Mouse (Mus musculus) heart, embryonic 12.5 days (tissue): ENCODE data around the gene Alox12. TPM values are rescaled to one million over a fixed set of nuclear protein-coding genes. Genes with fewer than 3 reads are reported as not detected.

Source experiments
- ATAC-seq: fragments of 200-750 bp; cut with Nextera tagmentation; 2 replicates; pipeline ENCODE4 v1.8.0; 2017; ENCODE audit warnings: moderate TSS enrichment, moderate library complexity; ENCODE audit not compliant: insufficient number of reproducible peaks, low FRiP score
- H3K27ac ChIP-seq: fragments of 300-500 bp; sonication (generic); 2 replicates; pipeline ENCODE4 v1.5.1; 2016; ENCODE audit warnings: mild to moderate bottlenecking, moderate library complexity; ENCODE audit not compliant: poor library complexity, severe bottlenecking
- H3K27me3 ChIP-seq: fragments of 300-500 bp; sonication (generic); replicated peaks from 2 replicates; pipeline ENCODE4 v1.6.1; 2016; ENCODE audit warnings: mild to moderate bottlenecking, moderate library complexity
- H3K36me3 ChIP-seq: fragments of 300-500 bp; sonication (generic); 2 replicates; pipeline ENCODE4 v1.6.1; 2016; ENCODE audit warnings: mild to moderate bottlenecking, moderate library complexity
- H3K4me1 ChIP-seq: fragments of 300-500 bp; sonication (generic); replicated peaks from 2 replicates; pipeline ENCODE4 v1.6.1; 2016; ENCODE audit warnings: mild to moderate bottlenecking
- H3K4me2 ChIP-seq: fragments of 300-500 bp; sonication (generic); 2 replicates; pipeline ENCODE4 v1.6.1; 2016; ENCODE audit warnings: mild to moderate bottlenecking, moderate library complexity
- H3K4me3 ChIP-seq: fragments of 300-500 bp; sonication (generic); 2 replicates; pipeline ENCODE4 v1.5.1; 2016; ENCODE audit warnings: mild to moderate bottlenecking
- H3K9ac ChIP-seq: fragments of 300-500 bp; sonication (generic); 2 replicates; pipeline ENCODE4 v1.6.1; 2016; ENCODE audit warnings: mild to moderate bottlenecking, moderate library complexity
- H3K9me3 ChIP-seq: fragments of 300-500 bp; sonication (generic); replicated peaks from 2 replicates; pipeline ENCODE4 v1.6.1; 2016; ENCODE audit warnings: mild to moderate bottlenecking, moderate library complexity
- WGBS: fragments of 180-500 bp; shearing (Covaris S2); methylation state at CpG from one replicate; pipeline ENCODE4 v1.1.7; 2016; 5-methylcytosine and 5-hydroxymethylcytosine counted together
- polyA plus RNA-seq: library from polyadenylated mRNA; unstranded; fragments of >200 nt; fragmentation: Nextera tagmentation; extraction: Ambion mirVana; gene quantifications from 2 replicates; pipeline ENCODE4 v1.2.1, GENCODE M21; 2016

Gene Alox12
- polyA plus RNA-seq, 1 experiment from 2014 or later: 3.8 TPM

DNA sequence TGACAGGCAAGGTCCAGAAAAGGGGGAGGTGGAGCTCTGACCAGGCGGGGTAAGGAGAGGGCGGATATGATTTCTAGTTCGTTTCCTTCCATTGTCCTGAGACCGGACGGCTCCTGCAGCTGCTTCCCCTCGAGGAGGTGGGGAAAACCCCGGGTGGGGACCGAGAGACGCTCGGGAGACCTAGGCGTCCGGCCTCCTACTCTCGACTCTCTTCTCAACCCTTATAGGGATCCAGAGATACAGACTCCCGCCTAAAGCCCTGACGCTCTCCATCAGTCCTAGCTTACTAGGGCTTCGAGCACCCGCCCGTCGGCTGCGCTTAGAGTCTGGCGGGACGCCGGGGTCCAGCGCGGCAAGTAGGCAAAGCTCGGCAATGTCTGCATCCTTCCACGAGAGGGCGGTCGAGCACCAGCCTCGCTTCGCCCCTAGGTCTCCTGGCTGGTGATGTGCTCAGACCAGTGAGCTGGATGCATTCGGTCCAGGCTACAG, 24.9 kb downstream of the Alox12 start:
- H3K4me2 ChIP-seq: peak overlapping the region; percentile 70
- H3K9me3 ChIP-seq: no peaks in the 10 kb centered on the region
- peak; percentile 70 for ATAC-seq
- peak overlapping the region; percentile 17; the same call in 1 of the 2 replicates for H3K9ac ChIP-seq
- peak overlapping the region; percentile 77 for H3K27ac ChIP-seq
- H3K4me1 ChIP-seq: peaks cover 54% of the 10 kb centered on the region
- peaks cover 11% of the 10 kb centered on the region for H3K36me3 ChIP-seq
- peak overlapping the region; percentile 51 for H3K4me3 ChIP-seq
- H3K27me3 ChIP-seq: peaks cover 45% of the 10 kb centered on the region
- 2% methylated on average over 32 of the region's 32 CpGs for WGBS

DNA sequence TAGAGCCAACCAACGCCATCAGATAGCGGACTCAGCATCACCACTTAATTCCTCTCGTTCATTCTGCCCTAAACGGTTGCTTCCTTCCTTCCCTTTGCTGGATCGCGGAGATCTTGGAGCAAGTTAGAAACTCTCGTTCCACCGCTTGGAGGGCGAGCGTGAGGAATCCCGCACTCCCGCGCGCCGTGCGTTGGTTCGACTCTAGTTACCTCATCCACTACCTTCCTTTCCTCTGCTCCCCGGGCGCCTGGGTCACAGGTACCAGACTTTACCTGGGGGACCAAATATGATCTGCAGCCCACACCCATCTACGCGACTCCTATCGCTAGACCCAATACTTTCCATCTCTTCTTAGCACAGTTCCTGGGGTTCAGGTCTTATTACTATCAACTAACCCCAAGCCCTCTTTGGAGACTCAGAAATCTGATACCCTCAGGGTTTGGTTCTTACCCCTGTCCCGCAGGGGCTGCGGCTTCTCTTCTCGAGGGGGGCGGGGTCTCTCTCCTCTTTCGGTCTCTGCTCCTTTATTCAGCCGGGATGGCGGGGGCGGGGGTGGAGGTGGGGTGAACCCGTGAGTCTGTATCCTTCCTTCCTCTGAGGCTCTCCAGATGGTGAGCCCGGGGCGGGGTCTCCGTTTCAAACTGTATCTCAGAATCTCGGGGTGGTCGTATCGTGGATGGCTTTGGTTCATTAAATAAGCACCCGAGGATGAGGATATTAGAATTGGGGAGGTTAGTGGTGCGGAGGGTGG, 25.7 kb downstream of the Alox12 start, which contains the start of gene Bcl6b:
Gene Bcl6b (minus strand): TSS at position 539 of the 751 bp plus-strand sequence.
- Histone ChIP-seq H3K4me2 (peak within 1 kb of the TSS; percentile 70), H3K27ac (peak within 1 kb of the TSS; percentile 77), H3K9ac (peak within 1 kb of the TSS; percentile 71), H3K36me3 (peaks cover 2% of the 10 kb centered on the region), H3K4me1 (peaks cover 55% of the 10 kb centered on the region), H3K4me3 (peak within 1 kb of the TSS; percentile 51), H3K27me3 (peaks cover 52% of the 10 kb centered on the region), H3K9me3 (no peaks in the 10 kb centered on the region)
- 2% methylated on average over 39 of the region's 39 CpGs for WGBS
- ATAC-seq: peak; percentile 34; the same call in 1 of the 2 replicates

DNA sequence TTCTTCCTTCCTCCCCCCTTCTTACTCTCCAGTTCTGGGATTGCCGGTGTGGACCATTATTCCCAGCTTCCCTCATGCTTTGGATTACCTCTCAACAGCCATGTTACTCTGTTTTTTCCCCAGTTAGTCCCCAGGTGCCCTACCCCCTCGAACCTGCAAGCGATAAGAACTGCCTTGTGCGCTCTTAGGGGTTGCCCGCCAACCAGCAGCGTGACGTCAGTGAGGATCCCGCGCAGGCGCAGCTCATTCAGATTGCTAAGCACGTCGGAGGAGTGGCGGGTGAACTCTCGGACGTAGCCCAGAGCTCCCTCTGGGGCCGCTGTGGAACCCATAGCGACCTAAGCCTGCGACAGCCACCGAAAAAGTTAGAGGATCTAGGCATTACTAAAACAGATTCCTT, 26.3 kb downstream of the Alox12 start:
- H3K9me3 ChIP-seq: no peaks in the 10 kb centered on the region
- peak overlapping the region; percentile 77 for H3K27ac ChIP-seq
- peak overlapping the region; percentile 70 for H3K4me2 ChIP-seq
- H3K9ac ChIP-seq: peak overlapping the region; percentile 71
- H3K36me3 ChIP-seq: no peaks in the 10 kb centered on the region
- WGBS: under 1% methylated on average over 19 of the region's 19 CpGs
- ATAC-seq: peak; percentile 81
- H3K4me1 ChIP-seq: peaks cover 56% of the 10 kb centered on the region
- H3K4me3 ChIP-seq: peak overlapping the region; percentile 51
- H3K27me3 ChIP-seq: peaks cover 52% of the 10 kb centered on the region

DNA sequence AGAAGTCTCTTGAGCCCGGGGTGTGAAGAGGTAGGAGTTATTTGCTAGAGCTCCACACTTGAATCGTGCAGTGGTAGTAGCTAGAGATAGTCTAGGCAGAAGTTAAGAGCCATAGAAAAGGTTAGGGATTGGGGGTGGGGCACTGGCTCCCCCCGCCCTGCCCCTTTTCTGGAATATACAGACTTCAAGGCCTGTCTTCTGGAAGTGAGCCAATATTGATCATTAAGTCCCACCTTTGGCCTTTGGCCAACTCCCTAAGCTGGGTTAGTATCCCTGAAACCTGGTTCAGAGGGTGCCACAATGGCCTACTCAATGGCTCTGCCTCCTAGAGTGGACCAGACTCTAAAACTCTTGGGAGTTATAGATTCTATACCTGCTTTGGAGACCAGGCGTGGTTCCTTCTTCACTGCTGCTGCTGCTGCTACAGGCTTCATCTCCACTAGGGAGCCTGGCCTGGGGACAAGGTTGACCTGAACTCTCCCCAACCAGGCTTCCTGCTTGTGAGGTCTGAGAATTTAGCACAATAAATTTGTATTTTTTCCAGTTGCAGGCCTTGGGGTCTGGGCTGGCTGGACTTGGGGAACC, 27.4 kb downstream of the Alox12 start:
- peak overlapping the region; percentile 71; the same call in 1 of the 2 replicates for H3K9ac ChIP-seq
- H3K27ac ChIP-seq: no peak overlapping the region
- H3K4me1 ChIP-seq: peaks cover 52% of the 10 kb centered on the region
- H3K9me3 ChIP-seq: no peaks in the 10 kb centered on the region
- H3K4me2 ChIP-seq: peak overlapping the region; percentile 70
- no peaks in the 10 kb centered on the region for H3K36me3 ChIP-seq
- H3K27me3 ChIP-seq: peaks cover 52% of the 10 kb centered on the region
- no peak for ATAC-seq
- 70% methylated on average over 4 of the region's 4 CpGs for WGBS
- H3K4me3 ChIP-seq: peak overlapping the region; percentile 51

DNA sequence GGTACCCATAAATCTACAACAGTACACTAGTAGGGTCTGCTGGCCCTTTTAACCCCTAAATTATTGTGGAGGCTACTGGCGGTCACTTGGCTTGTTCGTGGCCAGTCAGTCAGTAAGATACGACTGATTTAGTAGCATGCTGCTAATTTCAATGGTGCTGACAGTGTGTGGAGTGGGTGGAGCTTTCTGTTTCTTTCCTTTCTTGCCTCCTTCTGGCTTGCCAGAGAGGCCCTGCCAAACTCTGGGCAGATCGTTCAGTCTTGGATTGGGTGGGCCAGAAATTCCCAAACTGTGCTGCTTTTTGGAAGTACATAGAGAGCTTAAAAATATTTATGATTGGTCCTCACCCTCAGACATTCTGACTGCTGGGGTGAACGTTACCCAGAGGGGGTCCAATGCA, 28.0 kb downstream of the Alox12 start:
- Histone ChIP-seq H3K4me2 (peak overlapping the region; percentile 70), H3K9me3 (no peaks in the 10 kb centered on the region), H3K27me3 (peaks cover 52% of the 10 kb centered on the region), H3K36me3 (no peaks in the 10 kb centered on the region), H3K27ac (no peak overlapping the region), H3K4me3 (peak overlapping the region; percentile 51), H3K9ac (peak overlapping the region; percentile 64; the same call in 1 of the 2 replicates), H3K4me1 (peaks cover 50% of the 10 kb centered on the region)
- WGBS: 30% methylated on average over 5 of the region's 5 CpGs
- no peak for ATAC-seq

DNA sequence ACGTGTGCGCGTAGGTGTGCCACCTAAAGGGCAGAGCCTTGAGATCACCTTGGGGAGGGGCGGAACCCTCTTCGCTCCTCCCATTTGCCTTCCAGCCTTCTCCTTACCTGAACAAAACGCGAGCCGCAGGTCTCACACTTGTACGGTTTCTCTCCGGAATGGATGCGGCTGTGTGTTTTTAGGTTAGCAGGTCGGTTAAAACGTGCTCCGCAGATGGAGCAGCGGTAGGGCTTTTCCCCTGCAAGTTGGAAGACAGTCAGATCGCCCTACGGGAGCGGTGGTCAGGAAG, 28.6 kb downstream of the Alox12 start:
- Histone ChIP-seq H3K4me1 (peaks cover 56% of the 10 kb centered on the region), H3K36me3 (no peaks in the 10 kb centered on the region), H3K27me3 (peaks cover 52% of the 10 kb centered on the region), H3K4me3 (peak overlapping the region; percentile 51), H3K9me3 (no peaks in the 10 kb centered on the region), H3K4me2 (peak overlapping the region; percentile 70), H3K9ac (peak overlapping the region; percentile 64), H3K27ac (no peak overlapping the region)
- no peak for ATAC-seq
- 10% methylated on average over 18 of the region's 18 CpGs for WGBS

DNA sequence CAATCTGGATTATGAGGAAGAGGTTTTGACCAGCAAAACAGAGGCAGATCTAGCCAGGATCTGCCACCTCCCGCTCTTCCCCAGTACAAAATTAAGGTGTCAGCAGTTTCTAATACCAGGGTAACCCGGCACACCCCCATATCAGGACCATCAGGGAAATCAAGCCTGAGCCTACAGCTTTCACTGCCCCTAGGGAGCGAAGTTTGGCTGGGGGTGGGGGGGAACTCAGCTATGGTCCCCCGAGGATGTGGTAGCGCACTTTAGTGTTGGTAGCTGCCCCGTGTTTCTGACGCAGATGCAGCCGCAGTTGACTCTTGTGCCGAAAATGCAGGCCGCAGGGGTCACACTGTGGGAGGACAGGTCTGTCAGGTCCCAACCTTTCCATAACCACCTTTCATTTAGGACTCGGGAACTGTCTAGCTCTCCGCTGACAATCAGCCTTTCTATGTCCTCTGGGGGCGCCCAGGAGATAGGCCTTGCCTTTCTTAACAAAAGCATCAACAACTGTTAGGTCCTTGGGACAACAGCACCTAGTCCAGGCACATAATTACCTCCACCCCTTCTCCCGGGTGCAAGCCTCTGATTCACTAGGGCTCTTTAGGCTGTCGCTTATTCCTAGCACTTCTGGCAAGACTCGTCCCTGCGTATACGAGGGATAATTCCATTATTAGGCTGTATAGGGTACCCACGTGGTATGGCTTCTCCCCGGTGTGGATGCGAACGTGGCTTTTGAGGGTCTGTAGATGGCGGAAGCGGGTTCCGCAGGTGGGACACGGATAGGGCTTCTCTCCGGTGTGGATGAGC, 29.2 kb downstream of the Alox12 start:
- peak overlapping the region; percentile 70 for H3K4me2 ChIP-seq

DNA sequence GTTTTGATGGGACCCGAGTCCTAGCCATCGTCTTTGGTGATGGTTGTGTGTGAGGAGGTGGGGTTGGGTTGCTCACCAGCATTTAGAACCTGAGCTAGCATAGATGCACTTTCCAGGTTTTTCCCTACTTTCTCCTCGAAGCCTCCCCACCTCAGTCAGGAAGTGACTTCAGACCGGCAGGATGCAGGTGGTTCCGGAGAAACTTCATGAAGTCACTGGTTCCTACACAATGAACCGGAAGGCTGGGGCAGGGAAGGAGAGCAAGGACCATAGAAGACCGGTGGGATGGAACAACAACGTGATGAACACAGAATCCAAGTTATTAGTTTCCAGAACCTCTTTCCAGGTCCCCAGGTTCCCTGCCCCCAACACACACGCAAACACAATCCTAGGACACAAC, 31.4 kb downstream of the Alox12 start:
- Histone ChIP-seq H3K27me3 (peaks cover 47% of the 10 kb centered on the region), H3K27ac (peak overlapping the region; percentile 69), H3K9me3 (no peaks in the 10 kb centered on the region), H3K4me1 (peaks cover 54% of the 10 kb centered on the region), H3K4me2 (no peak overlapping the region), H3K4me3 (no peak overlapping the region), H3K9ac (no peak overlapping the region), H3K36me3 (no peaks in the 10 kb centered on the region)
- WGBS: 62% methylated on average over 9 of the region's 9 CpGs
- no peak for ATAC-seq

More for the DNA sequence above, 29.2 kb downstream of the Alox12 start:
- Histone ChIP-seq H3K36me3 (no peaks in the 10 kb centered on the region), H3K4me1 (peaks cover 56% of the 10 kb centered on the region), H3K9me3 (no peaks in the 10 kb centered on the region), H3K9ac (peak overlapping the region; percentile 64), H3K27ac (no peak overlapping the region; the same call in 1 of the 2 replicates), H3K27me3 (peaks cover 52% of the 10 kb centered on the region), H3K4me3 (peak overlapping the region; percentile 51)
- WGBS: 20% methylated on average over 27 of the region's 27 CpGs
- ATAC-seq: no peak

DNA sequence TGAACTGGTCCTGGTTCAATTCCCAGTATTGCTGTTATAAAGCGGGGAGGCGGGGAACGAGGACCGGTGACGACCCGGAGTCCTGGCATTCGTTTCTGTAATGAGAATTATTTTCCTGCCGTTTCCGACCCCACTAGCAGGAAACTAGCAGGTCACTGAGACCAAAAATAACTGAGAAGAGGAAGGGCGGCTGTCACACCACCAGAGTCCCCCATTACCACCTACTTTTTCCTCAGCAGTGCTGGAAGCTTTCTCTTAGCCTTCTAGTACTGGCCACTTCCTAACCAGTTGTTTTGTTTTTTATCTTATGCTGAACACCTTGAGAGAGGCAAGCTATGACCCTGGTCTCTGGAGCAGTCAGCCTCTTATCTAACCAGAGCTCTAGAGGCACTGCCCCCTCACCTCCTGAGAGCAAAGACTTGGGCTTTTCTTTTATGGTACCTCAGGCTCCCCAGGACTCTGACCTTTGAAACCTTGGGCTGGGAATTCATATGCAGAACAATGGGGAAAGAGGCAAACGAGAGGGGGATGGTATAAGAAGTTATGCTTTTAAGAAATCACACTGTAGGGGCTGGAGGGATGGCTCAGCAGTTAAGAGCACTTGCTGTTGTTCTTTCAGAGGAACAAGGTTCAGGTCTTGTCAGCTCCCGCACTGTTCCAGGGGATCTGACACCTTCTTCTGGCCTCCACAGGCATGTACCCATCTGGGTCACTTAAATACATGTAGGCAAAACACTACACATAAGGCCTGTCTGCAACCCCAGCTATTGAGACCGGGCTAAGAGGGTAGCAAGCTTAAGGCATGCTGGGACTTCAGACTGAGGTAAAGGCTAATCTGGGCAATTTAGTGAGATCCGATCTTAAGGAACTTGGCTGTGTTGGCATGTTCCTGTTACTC, 33.3 kb downstream of the Alox12 start:
- Histone ChIP-seq H3K4me3 (peak overlapping the region; percentile 53), H3K36me3 (no peaks in the 10 kb centered on the region), H3K9me3 (no peaks in the 10 kb centered on the region), H3K27ac (peak overlapping the region; percentile 94), H3K27me3 (peaks cover 42% of the 10 kb centered on the region), H3K4me2 (peak overlapping the region; percentile 92), H3K4me1 (peaks cover 49% of the 10 kb centered on the region), H3K9ac (peak overlapping the region; percentile 72)
- peak; percentile 82 for ATAC-seq
- WGBS: 9% methylated on average over 14 of the region's 14 CpGs
